Mouse (Mus musculus) heart, adult 8-10 months (tissue): ENCODE data around the gene Ing1. TPM values are rescaled to one million over a fixed set of nuclear protein-coding genes. Genes with fewer than 3 reads are reported as not detected.
A peak's percentile ranks its signal among the peaks of the same experiment; 100 is the strongest.
"Not testable (repeated sequence)": the region's sequence is repeated elsewhere in the genome, so short reads cannot be mapped to it uniquely, and the experiment has no call there.

Source experiments
- DNase-seq: peaks from one replicate; pipeline ENCODE4 v3.0.0; 2022; ENCODE audit warnings: low spot score
- total RNA-seq, 4 experiments: library from RNA; stranded (reverse); gene quantifications; 2 replicates each; pipeline ENCODE4 v1.2.4; 2022

Ing1 gene
- total RNA-seq, 4 experiments from 2014 or later, result 15.9 to 24.4 (median 19.9) TPM

- peak; percentile 94 for DNase-seq
Measured at GRCm38 (mm10) chr8:11550281-11550948, 5.0 kb upstream of the Ing1 start, which contains the start of gene Cars2. TSS of gene Cars2 (minus strand) at chr8:11550783.

- not testable (repeated sequence) for DNase-seq
Measured at GRCm38 (mm10) chr8:11551497-11551896, 3.9 kb upstream of the Ing1 start.

- DNase-seq, result no peak
Measured at GRCm38 (mm10) chr8:11552390-11552789, 3.0 kb upstream of the Ing1 start.

- DNase-seq, result peak; percentile 98
Measured at GRCm38 (mm10) chr8:11555720-11556591, 585 bp downstream of the Ing1 start.

DNA sequence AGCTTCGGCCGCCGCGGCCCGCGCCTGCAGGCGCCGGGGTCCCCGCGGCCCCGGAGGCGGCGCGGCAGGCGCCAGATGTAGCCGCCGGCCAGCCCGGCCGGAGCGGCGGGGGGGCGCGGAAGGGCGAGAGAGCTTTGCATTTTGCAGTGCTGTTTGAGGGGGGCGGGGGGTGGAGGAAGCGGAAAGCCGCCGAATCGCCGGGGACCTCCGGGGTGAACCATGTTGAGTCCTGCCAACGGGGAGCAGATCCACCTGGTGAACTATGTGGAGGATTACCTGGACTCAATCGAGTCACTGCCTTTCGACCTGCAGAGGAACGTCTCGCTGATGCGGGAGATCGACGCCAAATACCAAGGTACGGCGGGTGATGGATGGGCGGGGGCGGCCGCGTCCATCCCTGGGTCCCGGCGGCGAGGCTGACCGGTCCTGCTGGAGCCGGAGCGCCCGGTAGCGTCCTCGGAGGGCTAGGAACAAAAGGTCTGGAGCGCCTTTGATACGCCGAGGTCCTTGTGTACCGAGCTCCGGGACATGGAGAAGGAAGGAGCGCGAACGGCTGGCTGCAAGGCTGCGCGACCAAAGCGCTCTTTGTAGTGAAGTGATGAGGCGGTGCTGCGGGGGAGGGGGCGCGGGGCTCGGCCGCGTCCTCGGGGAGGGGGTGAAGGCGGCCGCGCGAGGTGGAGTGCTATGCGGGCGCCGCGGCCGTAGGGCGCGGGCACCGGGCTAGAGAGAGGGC is 1.5 kb downstream of the Ing1 start:
- DNase-seq, result peak; percentile 26

DNA sequence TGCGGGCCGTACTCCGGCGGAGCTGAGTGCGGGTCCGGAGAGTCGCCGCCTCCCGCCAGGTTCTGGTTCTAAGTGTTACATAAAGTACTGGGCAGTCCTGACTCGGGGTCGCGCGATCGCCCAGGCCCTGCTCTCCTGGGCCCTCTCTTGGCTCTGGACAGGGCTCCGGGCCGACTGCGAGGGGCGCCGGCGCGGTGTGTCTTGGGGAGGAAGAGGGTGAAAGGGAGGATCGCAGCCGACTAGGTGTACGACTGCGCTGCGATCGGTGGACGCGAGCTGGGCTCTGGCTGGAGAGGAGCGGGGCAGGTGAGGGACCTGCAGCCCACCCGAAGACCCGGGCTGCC is 2.0 kb downstream of the Ing1 start:
- DNase-seq, result no peak

- DNase-seq, result peak; percentile 98
Measured at GRCm38 (mm10) chr8:11557768-11558629, 2.6 kb downstream of the Ing1 start.

- no peak for DNase-seq
Measured at GRCm38 (mm10) chr8:11559511-11559910, 4.1 kb downstream of the Ing1 start.

GRCm38 (mm10) chr8:11560220-11560619 is 4.8 kb downstream of the Ing1 start:
- DNase-seq, result no peak

DNA sequence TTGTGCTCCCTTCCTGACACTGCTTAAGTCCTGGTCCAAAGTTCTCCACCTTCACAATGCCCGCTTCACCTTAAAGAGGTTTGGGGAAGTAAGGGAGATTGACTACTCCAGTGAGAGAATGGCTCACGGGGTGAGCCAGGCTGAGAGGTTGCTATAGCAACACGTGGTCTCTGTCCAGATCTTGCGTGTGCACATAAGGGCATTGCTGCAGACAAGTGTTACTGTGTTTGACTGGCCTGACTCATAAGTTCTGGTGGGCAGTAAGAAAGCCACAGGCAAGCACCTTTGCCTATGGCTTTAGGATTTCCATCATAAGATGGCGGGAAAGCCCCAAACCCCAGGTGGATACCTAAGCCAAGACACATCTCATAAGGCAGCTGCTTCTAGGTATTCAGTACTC is 8.9 kb downstream of the Ing1 start:
- no peak for DNase-seq

- no peak for DNase-seq
Measured at GRCm38 (mm10) chr8:11564721-11565120, 9.3 kb downstream of the Ing1 start.

GRCm38 (mm10) chr8:11568193-11568592 is 12.8 kb downstream of the Ing1 start:
- DNase-seq, result not testable (repeated sequence)

- DNase-seq, result no peak
Measured at GRCm38 (mm10) chr8:11569260-11570097, 14.1 kb downstream of the Ing1 start.

DNA sequence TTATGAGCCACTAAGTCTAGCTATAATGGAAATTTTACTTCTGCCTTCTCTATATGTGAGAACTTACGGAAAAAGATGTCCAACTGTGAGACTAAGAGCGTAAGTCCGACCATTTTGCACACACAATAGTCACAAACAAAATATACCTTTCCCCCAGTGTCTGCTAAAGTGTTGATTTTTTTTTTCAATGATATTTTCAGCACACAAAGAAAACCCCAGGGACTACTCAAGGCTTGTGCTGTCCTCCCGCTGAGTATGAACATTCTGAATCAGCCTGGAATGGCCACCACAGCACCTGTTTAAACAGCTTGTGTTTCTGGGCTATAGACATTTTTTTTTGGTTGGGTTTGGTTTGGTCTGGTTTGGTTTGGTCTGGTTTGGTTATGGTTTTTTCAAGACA is 15.4 kb downstream of the Ing1 start:
- DNase-seq, result no peak

- no peak for DNase-seq
Measured at GRCm38 (mm10) chr8:11571950-11572349, 16.6 kb downstream of the Ing1 start.

- DNase-seq, result no peak
Measured at GRCm38 (mm10) chr8:11572428-11572827, 17.1 kb downstream of the Ing1 start.

DNA sequence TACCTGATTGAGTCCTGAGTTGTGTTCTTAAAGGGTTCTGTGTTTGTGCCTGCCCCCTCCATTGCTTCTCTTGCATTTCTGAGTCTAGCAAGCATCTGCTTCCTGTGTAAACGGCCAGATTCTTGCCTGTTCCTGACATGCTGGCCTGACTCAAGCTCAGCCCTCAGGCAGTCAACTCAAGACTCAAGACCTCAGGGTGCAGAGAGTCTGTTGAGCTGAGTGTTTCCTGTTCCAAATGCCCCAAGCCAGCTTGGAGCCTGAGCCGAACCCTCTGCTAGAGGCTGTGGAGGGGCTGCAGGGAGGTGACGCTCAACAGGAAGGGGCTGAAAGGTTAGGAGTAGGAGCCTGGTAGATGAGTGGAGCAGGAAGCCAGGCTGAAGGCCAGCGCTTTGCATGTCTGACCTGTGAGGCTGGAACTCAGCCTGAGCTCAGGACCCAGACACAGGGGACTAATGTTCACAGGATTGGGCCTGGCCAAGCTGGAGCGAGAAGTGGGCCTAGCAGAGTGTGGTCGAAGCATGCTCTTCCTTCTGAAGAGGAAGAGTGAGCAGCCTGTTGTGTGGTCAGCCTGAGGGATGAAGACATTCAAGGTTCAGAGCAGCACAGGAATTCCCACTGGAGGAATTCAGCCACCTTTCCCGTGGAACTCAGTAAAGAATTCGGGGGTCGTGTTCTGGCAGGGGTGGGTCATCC is 19.7 kb downstream of the Ing1 start:
- no peak for DNase-seq

DNA sequence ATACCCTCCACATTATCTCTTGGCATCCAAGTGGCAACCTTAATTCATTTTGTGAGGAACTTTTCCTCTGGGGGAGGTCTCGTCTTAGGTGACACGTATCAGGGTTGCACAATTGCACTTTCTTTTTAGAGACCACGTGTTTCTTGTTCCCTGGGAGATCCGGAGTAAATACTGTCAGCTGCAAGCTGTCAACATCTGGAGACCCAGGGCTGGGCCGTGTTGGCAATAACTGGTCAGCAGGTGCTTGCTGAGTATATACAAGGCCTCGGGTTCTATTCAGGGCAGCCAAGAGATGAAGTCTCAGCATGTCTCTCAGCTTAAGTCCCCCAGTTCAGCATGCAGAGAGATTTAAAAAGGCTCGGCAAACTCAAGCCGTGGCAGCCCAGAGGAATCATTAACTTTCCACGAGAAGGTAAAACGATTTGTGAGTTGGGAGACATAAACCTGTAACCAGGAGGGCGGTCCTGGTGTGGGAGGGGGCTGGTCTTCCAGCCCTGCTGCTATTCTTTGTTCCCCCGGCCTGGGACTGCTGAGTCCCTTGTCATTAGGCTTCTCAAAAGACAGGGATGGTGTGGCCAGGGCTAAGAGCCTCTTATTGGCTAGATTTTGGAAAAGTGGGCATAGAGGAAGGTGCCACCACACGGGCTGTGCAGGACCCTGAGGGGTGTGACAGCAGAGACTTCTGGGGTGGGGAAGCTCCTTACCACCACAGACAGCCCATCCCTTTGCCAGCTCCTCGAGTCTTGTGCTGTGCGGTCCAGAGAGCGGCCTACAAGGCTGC is 20.4 kb downstream of the Ing1 start:
- DNase-seq, result peak; percentile 15
